Mouse (Mus musculus): Measurements from ENCODE around the gene Akr1c19. TPM values are rescaled to one million over a fixed set of nuclear protein-coding genes. Genes with fewer than 3 reads are reported as not detected.
A peak's percentile ranks its signal among the peaks of the same experiment; 100 is the strongest.
"Not testable (repeated sequence)": the region's sequence is repeated elsewhere in the genome, so short reads cannot be mapped to it uniquely, and the experiment has no call there.

Gene Akr1c19
- polyA plus RNA-seq, 1 experiment from 2014 or later, result 1.4 TPM

DNA sequence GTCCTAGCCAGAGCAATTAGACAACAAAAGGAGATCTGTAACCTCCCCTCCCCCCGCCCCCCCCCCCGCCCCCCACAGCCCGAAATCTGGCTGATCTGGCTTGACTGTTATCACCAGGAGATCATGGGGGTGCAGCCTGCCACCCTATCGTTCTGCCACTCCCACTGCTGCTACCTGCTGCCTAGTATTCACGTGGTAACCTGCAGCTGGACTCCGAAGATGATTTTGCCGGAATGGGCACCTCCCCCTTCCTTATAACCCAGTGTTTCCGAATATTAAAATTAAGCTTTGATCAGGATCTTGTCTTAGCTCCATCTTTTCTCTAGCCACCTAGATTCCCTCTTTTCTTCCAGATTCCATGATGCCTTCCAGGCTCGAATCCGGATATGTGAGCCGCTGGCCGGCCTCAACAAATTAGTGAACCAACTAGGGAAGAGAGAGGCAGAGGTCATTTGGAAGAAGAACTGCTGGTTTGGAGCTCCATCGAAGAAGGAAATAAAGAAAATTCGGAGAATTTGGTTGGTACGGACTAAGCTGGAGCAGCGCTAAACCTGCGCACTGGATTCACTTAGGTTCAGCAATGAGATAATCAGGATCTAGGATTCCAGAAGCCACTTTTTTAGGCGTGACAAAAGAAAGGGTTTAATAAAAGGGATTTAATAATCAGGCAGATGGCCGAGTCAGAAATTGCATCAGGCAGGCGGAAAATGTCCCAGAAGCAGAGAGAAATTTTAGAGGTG, 16.8 kb upstream of the Akr1c19 start:
- WGBS, result 72% methylated on average over 20 of the region's 20 CpGs
- Histone ChIP-seq H3K36me3 (ENCODE audit: control insufficient read depth, insufficient read depth) (no peaks in the 10 kb centered on the region), H3K9me3 (replicated peaks; ENCODE audit: control insufficient read depth, low read length) (no peaks in the 10 kb centered on the region), H3K9ac (ENCODE audit: low read length) (no peak overlapping the region), H3K4me2 (ENCODE audit: low read depth, low read length) (no peak overlapping the region), H3K4me3 (ENCODE audit: low read length) (no peak overlapping the region), H3K4me1 (ENCODE audit: control insufficient read depth, insufficient read depth, low read length) (no peaks in the 10 kb centered on the region), H3K27me3 (ENCODE audit: control insufficient read depth, insufficient read depth, low read length) (no peaks in the 10 kb centered on the region), H3K27ac (ENCODE audit: low read length) (no peak overlapping the region)
- no peak for ATAC-seq (replicated peaks; ENCODE audit: extremely low read depth, insufficient read depth, low FRiP score)

DNA sequence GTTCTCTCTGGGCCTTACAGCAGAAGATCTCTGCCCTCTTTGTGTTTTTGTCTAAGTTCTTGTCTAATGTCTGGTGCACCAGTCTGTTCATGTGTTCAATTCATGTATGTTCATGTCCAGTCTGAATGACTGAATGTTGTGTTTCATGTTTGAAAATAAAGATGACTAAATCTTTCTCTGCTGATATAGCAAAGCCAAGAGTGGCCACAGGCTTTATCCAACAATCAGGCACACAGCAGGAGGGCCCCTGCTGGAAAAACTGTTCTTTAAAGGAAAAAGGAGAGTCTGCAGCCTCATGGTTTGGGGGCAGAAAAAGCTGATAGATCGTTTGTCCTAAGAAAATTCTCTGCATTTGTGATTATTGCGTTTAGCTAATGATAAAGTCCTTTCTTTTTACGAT, 16.2 kb upstream of the Akr1c19 start:
- Histone ChIP-seq H3K9me3 (replicated peaks; ENCODE audit: control insufficient read depth, low read length) (no peaks in the 10 kb centered on the region), H3K9ac (ENCODE audit: low read length) (no peak overlapping the region), H3K27ac (ENCODE audit: low read length) (no peak overlapping the region), H3K4me2 (ENCODE audit: low read depth, low read length) (no peak overlapping the region), H3K36me3 (ENCODE audit: control insufficient read depth, insufficient read depth) (no peaks in the 10 kb centered on the region), H3K4me3 (ENCODE audit: low read length) (no peak overlapping the region), H3K4me1 (ENCODE audit: control insufficient read depth, insufficient read depth, low read length) (no peaks in the 10 kb centered on the region), H3K27me3 (ENCODE audit: control insufficient read depth, insufficient read depth, low read length) (no peaks in the 10 kb centered on the region)
- no peak for ATAC-seq (replicated peaks; ENCODE audit: extremely low read depth, insufficient read depth, low FRiP score)
- 64% methylated on average over 3 of the region's 3 CpGs for WGBS

DNA sequence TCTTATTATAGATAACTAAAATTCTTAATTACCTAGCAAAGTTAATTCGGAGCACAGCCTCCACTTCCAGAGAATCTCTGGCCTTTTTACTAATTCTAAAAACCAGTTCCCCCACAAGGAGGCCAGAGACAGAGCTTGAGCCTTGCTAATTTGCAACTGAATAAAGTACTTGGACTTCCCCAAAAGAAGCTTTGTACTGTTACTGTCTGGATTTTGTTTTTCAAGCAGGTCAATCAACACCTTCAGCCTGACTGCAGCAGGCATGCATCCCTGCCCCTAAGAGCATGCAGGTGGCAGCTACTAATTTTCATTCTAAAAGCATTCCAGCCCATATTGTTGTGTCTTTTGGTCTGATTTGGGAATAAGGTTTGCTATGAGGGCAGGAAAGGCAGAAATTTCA, 13.0 kb upstream of the Akr1c19 start:
- 71% methylated on average over 1 of the region's 1 CpGs for WGBS
- H3K9ac ChIP-seq (ENCODE audit: low read length); H3K36me3 ChIP-seq (ENCODE audit: control insufficient read depth, insufficient read depth); H3K4me2 ChIP-seq (ENCODE audit: low read depth, low read length); H3K9me3 ChIP-seq (replicated peaks; ENCODE audit: control insufficient read depth, low read length); H3K27me3 ChIP-seq (ENCODE audit: control insufficient read depth, insufficient read depth, low read length); H3K4me3 ChIP-seq (ENCODE audit: low read length); H3K4me1 ChIP-seq (ENCODE audit: control insufficient read depth, insufficient read depth, low read length); ATAC-seq (replicated peaks; ENCODE audit: extremely low read depth, insufficient read depth, low FRiP score); H3K27ac ChIP-seq (ENCODE audit: low read length): not testable (repeated sequence)

DNA sequence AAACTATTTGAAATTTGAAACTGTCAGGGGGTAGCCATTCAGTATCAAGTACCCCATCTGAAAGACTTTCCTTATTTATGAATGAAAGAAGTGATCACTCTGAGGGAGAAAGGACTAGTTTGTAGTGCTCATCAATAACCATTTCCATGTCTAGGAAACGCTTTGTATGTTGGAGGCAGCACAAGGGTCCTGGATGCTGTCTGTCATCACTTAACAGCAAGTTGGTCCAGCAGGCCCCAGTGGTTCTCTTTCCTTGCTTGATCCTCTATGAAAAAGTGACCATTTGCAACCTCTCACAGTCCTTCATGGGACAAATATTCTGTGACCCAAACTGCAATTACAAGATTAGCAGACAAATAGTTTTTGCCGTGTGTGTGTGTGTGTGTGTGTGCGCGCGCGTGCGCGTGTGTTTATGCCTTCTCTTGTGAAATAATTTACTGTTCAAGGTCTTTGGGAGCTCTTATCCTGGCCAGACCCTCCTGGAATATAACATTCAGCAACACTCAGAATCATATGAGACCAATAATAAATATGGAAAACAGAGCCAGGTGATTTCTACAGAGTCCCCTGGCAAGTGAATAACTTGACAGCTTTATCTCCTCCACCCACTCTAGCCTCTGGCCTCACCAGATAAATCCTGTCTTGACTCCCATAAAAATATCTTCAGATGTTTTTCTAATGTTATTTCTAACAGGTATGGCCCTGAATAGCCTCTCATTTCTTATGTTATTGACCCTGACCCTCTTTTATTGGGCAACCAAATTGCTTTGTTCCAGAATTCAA, 2.5 kb downstream of the Akr1c19 start:
- Histone ChIP-seq H3K36me3 (ENCODE audit: control insufficient read depth, insufficient read depth) (no peaks in the 10 kb centered on the region), H3K4me3 (ENCODE audit: low read length) (no peak overlapping the region), H3K9me3 (replicated peaks; ENCODE audit: control insufficient read depth, low read length) (no peaks in the 10 kb centered on the region), H3K27ac (ENCODE audit: low read length) (no peak overlapping the region), H3K4me2 (ENCODE audit: low read depth, low read length) (no peak overlapping the region), H3K27me3 (ENCODE audit: control insufficient read depth, insufficient read depth, low read length) (no peaks in the 10 kb centered on the region), H3K9ac (ENCODE audit: low read length) (no peak overlapping the region), H3K4me1 (ENCODE audit: control insufficient read depth, insufficient read depth, low read length) (peaks cover 2% of the 10 kb centered on the region; the same call in 1 of the 2 replicates)
- no peak for ATAC-seq (replicated peaks; ENCODE audit: extremely low read depth, insufficient read depth, low FRiP score)
- WGBS, result 77% methylated on average over 8 of the region's 8 CpGs

DNA sequence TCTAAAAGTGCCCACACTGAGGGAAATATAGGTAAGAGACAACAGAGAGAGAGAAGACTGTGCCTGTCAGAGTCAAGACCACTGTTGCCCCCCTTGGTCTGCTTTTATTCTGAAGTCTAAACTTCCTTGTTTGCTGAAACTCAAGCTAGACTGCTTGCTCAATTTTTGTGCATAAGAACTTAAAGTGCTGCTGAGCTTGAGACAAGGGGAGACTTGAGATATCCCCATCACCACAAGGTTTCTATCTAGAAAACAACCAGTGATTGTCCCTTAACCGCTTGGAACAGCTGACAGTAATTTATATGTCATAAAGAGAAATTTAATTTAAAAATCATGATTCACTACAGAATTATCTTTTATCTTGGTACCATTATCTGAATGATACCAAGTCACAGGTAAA, 4.6 kb downstream of the Akr1c19 start:
- Histone ChIP-seq H3K27me3 (ENCODE audit: control insufficient read depth, insufficient read depth, low read length) (no peaks in the 10 kb centered on the region), H3K4me1 (ENCODE audit: control insufficient read depth, insufficient read depth, low read length) (peaks cover 2% of the 10 kb centered on the region; the same call in 1 of the 2 replicates), H3K36me3 (ENCODE audit: control insufficient read depth, insufficient read depth) (no peaks in the 10 kb centered on the region), H3K4me2 (ENCODE audit: low read depth, low read length) (no peak overlapping the region), H3K27ac (ENCODE audit: low read length) (no peak overlapping the region), H3K4me3 (ENCODE audit: low read length) (no peak overlapping the region), H3K9ac (ENCODE audit: low read length) (no peak overlapping the region), H3K9me3 (replicated peaks; ENCODE audit: control insufficient read depth, low read length) (no peaks in the 10 kb centered on the region)
- 84% methylated on average over 1 of the region's 1 CpGs for WGBS
- ATAC-seq (replicated peaks; ENCODE audit: extremely low read depth, insufficient read depth, low FRiP score), result no peak

DNA sequence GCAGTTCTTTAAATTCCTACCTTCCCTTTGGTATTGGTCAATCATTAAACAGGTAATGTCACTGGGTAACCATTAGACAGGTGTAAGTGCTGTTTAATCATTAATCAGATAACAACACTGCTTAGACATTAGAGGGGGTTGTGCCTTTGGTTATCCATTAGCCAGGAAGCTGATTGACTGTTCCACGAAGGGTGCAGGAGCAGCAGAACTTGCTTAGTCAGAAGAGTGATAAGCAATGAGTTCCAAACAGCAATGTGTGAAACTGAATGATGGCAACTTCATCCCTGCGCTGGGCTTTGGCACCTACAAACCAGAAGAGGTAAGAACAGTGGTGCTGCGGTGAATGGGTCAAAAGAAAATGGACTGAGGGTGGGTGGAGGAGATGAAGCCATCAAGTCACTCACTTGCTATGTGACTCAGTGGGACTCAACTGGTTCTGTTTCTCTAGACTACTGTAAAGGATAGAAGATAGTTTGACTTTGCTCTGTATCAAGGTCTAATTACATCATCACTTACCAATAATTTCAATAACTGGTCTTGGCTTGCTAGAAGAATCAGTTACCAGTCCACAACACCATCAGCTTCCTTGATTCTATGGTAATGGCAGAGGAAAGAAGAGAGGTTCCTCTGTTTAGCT, 5.2 kb downstream of the Akr1c19 start:
- 65% methylated on average over 3 of the region's 3 CpGs for WGBS
- peaks cover 2% of the 10 kb centered on the region; the same call in 1 of the 2 replicates for H3K4me1 ChIP-seq (ENCODE audit: control insufficient read depth, insufficient read depth, low read length)
- no peaks in the 10 kb centered on the region for H3K27me3 ChIP-seq (ENCODE audit: control insufficient read depth, insufficient read depth, low read length)
- H3K9me3 ChIP-seq (replicated peaks; ENCODE audit: control insufficient read depth, low read length), result no peaks in the 10 kb centered on the region
- H3K4me2 ChIP-seq (ENCODE audit: low read depth, low read length), result no peak overlapping the region
- H3K4me3 ChIP-seq (ENCODE audit: low read length), result no peak overlapping the region
- H3K27ac ChIP-seq (ENCODE audit: low read length), result no peak overlapping the region
- no peak overlapping the region for H3K9ac ChIP-seq (ENCODE audit: low read length)
- no peaks in the 10 kb centered on the region for H3K36me3 ChIP-seq (ENCODE audit: control insufficient read depth, insufficient read depth)
- ATAC-seq (replicated peaks; ENCODE audit: extremely low read depth, insufficient read depth, low FRiP score), result no peak

DNA sequence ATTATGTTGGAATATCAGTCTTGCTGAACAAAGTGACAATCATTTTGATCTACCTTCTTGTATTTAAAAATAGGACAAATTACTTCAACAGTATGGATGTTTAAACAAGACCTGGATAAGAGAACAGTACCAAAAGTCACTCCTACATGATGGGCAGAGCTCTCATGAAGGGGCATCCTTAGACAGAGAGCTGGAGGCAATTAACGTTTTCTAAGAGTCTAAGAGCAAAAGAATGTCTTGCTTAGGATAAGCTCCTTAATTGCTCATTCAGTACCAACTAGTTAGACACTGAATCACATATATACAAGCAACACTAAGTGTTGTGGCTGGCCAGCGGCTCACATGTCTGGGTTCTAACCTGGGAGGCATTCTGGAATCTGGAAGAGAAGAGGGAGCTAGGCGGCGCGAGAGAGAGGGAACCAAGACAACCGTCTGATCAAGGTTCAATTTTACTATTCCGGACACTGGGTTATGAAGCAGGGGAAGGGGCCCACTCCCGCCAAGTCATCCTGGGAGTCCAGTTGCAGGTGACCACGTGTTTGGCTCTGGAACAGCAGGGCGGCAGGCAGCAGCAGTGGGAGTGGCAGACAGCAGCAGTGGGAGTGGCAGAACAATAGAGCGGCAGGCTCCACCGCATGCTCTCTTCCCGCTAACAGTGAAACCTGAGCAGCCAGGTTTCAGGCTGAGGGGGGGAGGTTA, 16.5 kb downstream of the Akr1c19 start:
- peak overlapping the region; percentile 40; the same call in 1 of the 2 replicates for H3K9ac ChIP-seq (ENCODE audit: low read length)
- H3K4me2 ChIP-seq (ENCODE audit: low read depth, low read length), result peak overlapping the region; percentile 67
- no peaks in the 10 kb centered on the region for H3K4me1 ChIP-seq (ENCODE audit: control insufficient read depth, insufficient read depth, low read length)
- 2% methylated on average over 13 of the region's 13 CpGs for WGBS
- no peaks in the 10 kb centered on the region for H3K36me3 ChIP-seq (ENCODE audit: control insufficient read depth, insufficient read depth)
- no peak overlapping the region for H3K27ac ChIP-seq (ENCODE audit: low read length)
- H3K9me3 ChIP-seq (replicated peaks; ENCODE audit: control insufficient read depth, low read length), result no peaks in the 10 kb centered on the region
- no peaks in the 10 kb centered on the region for H3K27me3 ChIP-seq (ENCODE audit: control insufficient read depth, insufficient read depth, low read length)
- H3K4me3 ChIP-seq (ENCODE audit: low read length), result peak overlapping the region; percentile 40
- ATAC-seq (replicated peaks; ENCODE audit: extremely low read depth, insufficient read depth, low FRiP score), result peak; percentile 80

DNA sequence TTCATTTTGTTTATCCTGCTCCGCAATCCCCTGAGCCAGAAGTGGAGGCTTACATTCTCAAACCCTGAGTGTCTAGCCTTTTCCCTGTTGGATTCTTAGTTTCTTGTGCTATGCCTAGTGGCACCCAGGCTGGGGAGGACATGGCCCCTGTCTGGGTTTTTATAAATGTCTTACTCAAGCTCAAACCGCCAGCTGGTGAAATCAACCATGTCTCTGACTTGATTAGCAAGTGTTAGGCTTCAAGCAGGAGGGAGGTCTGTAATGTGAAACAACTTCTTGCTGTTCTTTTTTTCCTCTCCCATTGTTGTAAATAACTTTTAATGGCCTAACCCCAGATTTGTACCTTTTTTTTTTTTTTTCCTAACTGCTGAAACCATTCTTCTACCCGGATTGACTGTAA, 20.8 kb downstream of the Akr1c19 start:
- no peaks in the 10 kb centered on the region for H3K36me3 ChIP-seq (ENCODE audit: control insufficient read depth, insufficient read depth)
- H3K9ac ChIP-seq (ENCODE audit: low read length), result no peak overlapping the region
- no peak overlapping the region for H3K27ac ChIP-seq (ENCODE audit: low read length)
- no peak overlapping the region for H3K4me2 ChIP-seq (ENCODE audit: low read depth, low read length)
- H3K9me3 ChIP-seq (replicated peaks; ENCODE audit: control insufficient read depth, low read length), result no peaks in the 10 kb centered on the region
- ATAC-seq (replicated peaks; ENCODE audit: extremely low read depth, insufficient read depth, low FRiP score), result no peak
- H3K27me3 ChIP-seq (ENCODE audit: control insufficient read depth, insufficient read depth, low read length), result no peaks in the 10 kb centered on the region
- no peak overlapping the region for H3K4me3 ChIP-seq (ENCODE audit: low read length)
- H3K4me1 ChIP-seq (ENCODE audit: control insufficient read depth, insufficient read depth, low read length), result no peaks in the 10 kb centered on the region
- 53% methylated on average over 3 of the region's 3 CpGs for WGBS

Measured in heart, embryonic 16.5 days (tissue).